Mouse (Mus musculus) neural tube, embryonic 15.5 days (tissue): ENCODE measurements around the gene AC134908.4. TPM values are rescaled to one million over a fixed set of nuclear protein-coding genes. Genes with fewer than 3 reads are reported as not detected.

Experiments
- ATAC-seq: fragments of 200-750 bp; cut with Nextera tagmentation; 2 replicates; pipeline ENCODE4 v1.8.0; 2017; ENCODE audit warnings: mild to moderate bottlenecking, moderate TSS enrichment, moderate library complexity; ENCODE audit not compliant: low FRiP score
- H3K27ac ChIP-seq: fragments of 300-500 bp; sonication (generic); replicated peaks from 2 replicates; pipeline ENCODE4 v1.5.1; 2015; ENCODE audit warnings: mild to moderate bottlenecking, inconsistent platforms
- H3K27me3 ChIP-seq: fragments of 300-500 bp; sonication (generic); replicated peaks from 2 replicates; pipeline ENCODE4 v1.6.1; 2015; ENCODE audit warnings: inconsistent platforms
- H3K36me3 ChIP-seq: fragments of 300-500 bp; sonication (generic); 2 replicates; pipeline ENCODE4 v1.6.1; 2015; ENCODE audit warnings: inconsistent platforms
- H3K4me1 ChIP-seq: fragments of 300-500 bp; sonication (generic); 2 replicates; pipeline ENCODE4 v1.6.1; 2015; ENCODE audit warnings: inconsistent platforms
- H3K4me2 ChIP-seq: fragments of 300-500 bp; sonication (generic); 2 replicates; pipeline ENCODE4 v1.6.1; 2015; ENCODE audit warnings: inconsistent platforms, mild to moderate bottlenecking, moderate library complexity
- H3K4me3 ChIP-seq: fragments of 300-500 bp; sonication (generic); replicated peaks from 2 replicates; pipeline ENCODE4 v1.5.1; 2015; ENCODE audit warnings: mild to moderate bottlenecking, inconsistent platforms
- H3K9ac ChIP-seq: fragments of 300-500 bp; sonication (generic); replicated peaks from 2 replicates; pipeline ENCODE4 v1.6.1; 2015; ENCODE audit warnings: mild to moderate bottlenecking, inconsistent platforms
- H3K9me3 ChIP-seq: fragments of 300-500 bp; sonication (generic); replicated peaks from 2 replicates; pipeline ENCODE4 v1.6.1; 2016; ENCODE audit warnings: inconsistent platforms
- WGBS: fragments of 180-500 bp; shearing (Covaris S2); methylation state at CpG from one replicate; pipeline ENCODE4 v1.1.7; 2015; ENCODE audit warnings: mixed read lengths; 5-methylcytosine and 5-hydroxymethylcytosine counted together
- polyA plus RNA-seq: library from polyadenylated mRNA; unstranded; fragments of >200 nt; fragmentation: Nextera tagmentation; extraction: Ambion mirVana; gene quantifications from 2 replicates; pipeline ENCODE4 v1.2.1, GENCODE M21; 2015

Gene AC134908.4
- polyA plus RNA-seq, 1 experiment from 2014 or later, result 3.1 TPM

DNA sequence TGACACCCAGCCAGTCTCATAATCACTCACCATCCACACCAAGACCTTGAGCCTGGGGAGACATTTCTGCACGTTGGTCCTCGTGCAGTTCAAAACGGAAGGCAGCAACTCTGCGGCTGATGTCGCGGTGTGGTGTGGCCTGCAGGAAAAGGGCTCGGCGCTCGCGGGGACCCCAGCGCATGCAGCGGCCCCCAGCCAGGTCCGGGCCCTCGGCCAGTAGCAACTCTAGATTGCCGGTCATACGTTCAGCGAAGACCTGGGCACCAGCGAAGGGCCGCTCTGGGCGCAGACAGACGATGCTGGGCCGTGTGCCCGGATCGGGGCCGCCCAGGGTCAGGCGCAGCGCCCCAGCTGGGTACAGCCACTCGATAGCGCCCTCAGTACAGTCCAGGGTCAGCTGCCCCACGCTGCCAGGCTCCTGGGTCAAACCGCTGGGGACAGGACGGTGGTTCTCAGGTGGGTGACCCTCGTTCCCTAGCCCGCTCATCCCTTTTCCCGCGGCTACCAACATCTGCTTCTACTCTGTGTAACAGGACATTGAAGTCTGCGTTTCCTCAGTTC is 832 bp upstream of the AC134908.4 start:
- no peak for ATAC-seq
- Histone ChIP-seq H3K4me1 (peaks cover 59% of the 10 kb centered on the region), H3K9me3 (no peaks in the 10 kb centered on the region)

DNA sequence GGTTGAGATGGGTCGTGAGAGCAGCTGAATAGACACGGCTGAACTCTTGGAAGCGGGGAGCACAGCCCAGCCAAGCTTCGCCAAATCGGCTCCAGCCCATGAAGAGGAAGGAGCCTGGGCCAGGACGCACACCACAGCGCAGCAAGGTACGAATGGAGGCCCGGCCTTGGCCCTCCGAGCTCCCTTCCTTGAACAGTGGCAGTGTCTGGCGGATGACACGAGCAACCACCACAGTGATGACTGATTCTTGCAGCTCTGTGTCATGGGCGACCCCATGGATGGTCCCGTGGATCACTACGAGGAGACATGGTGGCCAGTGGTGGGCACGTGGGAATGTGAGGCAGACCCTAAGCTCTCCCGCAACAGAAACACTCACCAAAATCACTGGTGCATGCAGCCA is 461 bp downstream of the AC134908.4 start:
- no peak for ATAC-seq
- H3K27ac ChIP-seq, result peak overlapping the region; percentile 93
- WGBS, result 55% methylated on average over 17 of the region's 17 CpGs

More for the DNA sequence above, 832 bp upstream of the AC134908.4 start:
- peak overlapping the region; percentile 57 for H3K4me3 ChIP-seq
- peak overlapping the region; percentile 96 for H3K4me2 ChIP-seq
- H3K36me3 ChIP-seq, result no peaks in the 10 kb centered on the region
- 2% methylated on average over 37 of the region's 37 CpGs for WGBS
- H3K27ac ChIP-seq, result peak overlapping the region; percentile 69
- H3K9ac ChIP-seq, result peak overlapping the region; percentile 53
- no peaks in the 10 kb centered on the region for H3K27me3 ChIP-seq

DNA sequence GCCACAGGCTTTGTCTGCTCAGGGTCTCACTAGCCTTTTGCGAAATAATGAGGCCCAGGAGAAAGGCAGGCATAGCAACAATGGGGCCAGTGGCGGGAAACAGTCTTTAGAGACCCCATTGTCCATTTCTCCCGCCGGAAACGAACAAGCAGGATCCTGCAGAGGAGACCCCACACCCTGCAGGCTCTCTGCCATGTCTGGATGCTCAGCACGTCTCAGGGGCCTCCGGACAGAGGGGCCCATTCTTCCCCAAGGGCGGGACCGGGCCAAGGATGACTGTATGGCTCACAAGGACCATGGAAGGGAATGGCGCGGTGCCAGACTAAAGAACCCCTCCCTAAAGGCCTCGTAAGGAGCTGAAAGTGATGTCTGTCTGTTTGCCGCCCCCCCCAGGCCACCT is 1.3 kb downstream of the AC134908.4 start:
- no peak for ATAC-seq

More for the DNA sequence above, 461 bp downstream of the AC134908.4 start:
- peaks cover 67% of the 10 kb centered on the region for H3K4me1 ChIP-seq
- H3K4me2 ChIP-seq, result peak overlapping the region; percentile 96
- H3K36me3 ChIP-seq, result no peaks in the 10 kb centered on the region
- peak overlapping the region; percentile 53; the same call in 1 of the 2 replicates for H3K9ac ChIP-seq
- H3K27me3 ChIP-seq, result no peaks in the 10 kb centered on the region
- no peaks in the 10 kb centered on the region for H3K9me3 ChIP-seq
- H3K4me3 ChIP-seq, result peak overlapping the region; percentile 57

DNA sequence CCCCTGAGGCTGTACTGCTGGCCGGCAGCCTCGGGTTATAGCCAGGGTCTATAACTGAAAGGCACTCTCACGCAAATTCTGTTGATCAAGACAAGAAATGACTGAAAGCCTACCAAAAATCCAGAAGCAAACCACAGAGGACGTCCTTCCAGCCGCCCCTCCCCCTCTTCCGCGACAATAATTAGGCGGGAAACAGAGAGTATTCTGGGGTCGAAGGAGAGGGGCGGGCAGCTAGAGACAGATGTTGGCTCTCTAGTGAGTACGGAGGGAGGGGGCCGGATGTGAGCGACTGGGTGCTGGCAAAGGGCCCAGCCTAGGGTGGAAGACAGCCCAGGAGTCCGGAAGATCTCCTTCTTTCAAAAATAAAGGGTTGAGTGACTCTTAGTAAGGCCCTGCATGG is 2.8 kb downstream of the AC134908.4 start, which contains the start of gene Fam173a:
Gene Fam173a (minus strand): TSS at position 287 of the 400 bp plus-strand sequence.
- no peaks in the 10 kb centered on the region for H3K9me3 ChIP-seq
- ATAC-seq, result peak; percentile 58
- H3K36me3 ChIP-seq, result peaks cover 16% of the 10 kb centered on the region
- under 1% methylated on average over 14 of the region's 14 CpGs for WGBS
- H3K27me3 ChIP-seq, result no peaks in the 10 kb centered on the region
- H3K4me1 ChIP-seq, result peaks cover 69% of the 10 kb centered on the region
- peak within 1 kb of the TSS; percentile 93 for H3K27ac ChIP-seq
- H3K9ac ChIP-seq, result peak within 1 kb of the TSS; percentile 77
- peak within 1 kb of the TSS; percentile 96 for H3K4me2 ChIP-seq
- peak within 1 kb of the TSS; percentile 71 for H3K4me3 ChIP-seq

More for the DNA sequence above, 1.3 kb downstream of the AC134908.4 start:
- no peak overlapping the region for H3K9ac ChIP-seq
- peaks cover 67% of the 10 kb centered on the region for H3K4me1 ChIP-seq
- H3K9me3 ChIP-seq, result no peaks in the 10 kb centered on the region
- H3K4me2 ChIP-seq, result peak overlapping the region; percentile 96
- no peaks in the 10 kb centered on the region for H3K27me3 ChIP-seq
- WGBS, result 17% methylated on average over 13 of the region's 13 CpGs
- peak overlapping the region; percentile 93 for H3K27ac ChIP-seq
- peak overlapping the region; percentile 57 for H3K4me3 ChIP-seq
- H3K36me3 ChIP-seq, result peaks cover 7% of the 10 kb centered on the region; the same call in 1 of the 2 replicates

DNA sequence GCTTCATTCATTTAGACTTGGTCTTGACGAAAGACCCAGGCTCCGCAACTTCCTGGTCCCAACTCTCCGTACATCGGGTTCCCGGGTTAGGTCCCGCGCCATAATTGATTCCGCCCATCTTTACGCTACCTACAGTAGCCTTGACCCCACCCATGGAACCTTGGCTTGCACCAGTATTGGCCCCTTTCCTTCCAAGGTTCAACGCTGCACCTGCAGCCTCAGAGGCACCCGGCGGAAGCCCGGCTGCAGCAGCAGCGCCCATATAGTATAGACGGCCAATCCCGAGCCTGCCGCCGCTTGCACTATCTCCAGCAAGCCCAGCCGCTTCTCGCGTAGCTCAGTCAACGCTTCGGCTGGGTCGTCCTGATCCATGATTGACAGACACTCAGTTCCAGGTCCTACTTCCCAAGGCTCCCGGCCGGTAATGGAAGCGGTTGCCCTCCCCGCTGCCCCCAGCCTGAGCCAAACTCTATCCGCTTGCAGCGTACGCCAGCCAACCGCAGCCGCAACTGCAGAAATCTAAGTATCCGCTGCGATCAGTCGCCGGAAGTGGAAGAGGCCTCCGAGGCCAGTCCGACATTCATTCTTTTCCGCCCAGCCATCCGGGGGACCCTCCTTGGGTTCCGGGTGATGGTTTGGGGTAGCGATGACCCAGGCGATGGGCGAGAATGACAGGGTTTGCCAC is 3.5 kb downstream of the AC134908.4 start:
- WGBS, result under 1% methylated on average over 45 of the region's 45 CpGs
- Histone ChIP-seq H3K4me2 (peak overlapping the region; percentile 96), H3K4me3 (peak overlapping the region; percentile 71), H3K9ac (peak overlapping the region; percentile 77), H3K27me3 (no peaks in the 10 kb centered on the region), H3K4me1 (peaks cover 63% of the 10 kb centered on the region), H3K27ac (peak overlapping the region; percentile 93), H3K36me3 (peaks cover 19% of the 10 kb centered on the region), H3K9me3 (no peaks in the 10 kb centered on the region)
- ATAC-seq, result peak; percentile 72

DNA sequence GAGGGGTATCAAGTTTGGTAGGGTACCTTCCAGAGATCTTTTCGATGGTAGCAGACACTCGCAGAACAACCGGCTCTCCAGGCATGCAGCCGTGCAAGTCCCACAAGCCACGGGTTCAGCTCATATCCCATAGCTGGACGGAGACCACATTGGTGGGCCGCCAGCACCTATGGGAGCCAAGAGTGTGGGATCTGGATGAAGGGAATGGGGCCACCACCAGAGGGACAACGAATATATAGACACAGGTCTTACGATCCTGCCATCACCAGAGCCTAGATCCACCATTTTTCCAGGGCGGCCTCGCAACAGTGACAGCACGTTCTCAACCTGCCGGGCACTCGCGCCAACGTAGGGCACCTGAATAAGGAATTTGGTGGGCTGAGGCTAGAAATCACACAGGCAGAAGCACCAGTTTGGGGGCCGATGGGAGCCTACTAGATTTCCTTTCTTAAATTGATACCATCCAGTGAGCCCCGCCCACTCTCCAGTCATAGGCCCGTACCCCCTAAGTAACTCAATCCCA is 4.1 kb downstream of the AC134908.4 start:
- Histone ChIP-seq H3K9me3 (no peaks in the 10 kb centered on the region), H3K36me3 (peaks cover 19% of the 10 kb centered on the region), H3K27me3 (no peaks in the 10 kb centered on the region), H3K4me2 (peak overlapping the region; percentile 96), H3K4me3 (peak overlapping the region; percentile 71), H3K4me1 (peaks cover 57% of the 10 kb centered on the region), H3K9ac (peak overlapping the region; percentile 77), H3K27ac (peak overlapping the region; percentile 93)
- peak; percentile 4 for ATAC-seq
- WGBS, result 30% methylated on average over 19 of the region's 19 CpGs

DNA sequence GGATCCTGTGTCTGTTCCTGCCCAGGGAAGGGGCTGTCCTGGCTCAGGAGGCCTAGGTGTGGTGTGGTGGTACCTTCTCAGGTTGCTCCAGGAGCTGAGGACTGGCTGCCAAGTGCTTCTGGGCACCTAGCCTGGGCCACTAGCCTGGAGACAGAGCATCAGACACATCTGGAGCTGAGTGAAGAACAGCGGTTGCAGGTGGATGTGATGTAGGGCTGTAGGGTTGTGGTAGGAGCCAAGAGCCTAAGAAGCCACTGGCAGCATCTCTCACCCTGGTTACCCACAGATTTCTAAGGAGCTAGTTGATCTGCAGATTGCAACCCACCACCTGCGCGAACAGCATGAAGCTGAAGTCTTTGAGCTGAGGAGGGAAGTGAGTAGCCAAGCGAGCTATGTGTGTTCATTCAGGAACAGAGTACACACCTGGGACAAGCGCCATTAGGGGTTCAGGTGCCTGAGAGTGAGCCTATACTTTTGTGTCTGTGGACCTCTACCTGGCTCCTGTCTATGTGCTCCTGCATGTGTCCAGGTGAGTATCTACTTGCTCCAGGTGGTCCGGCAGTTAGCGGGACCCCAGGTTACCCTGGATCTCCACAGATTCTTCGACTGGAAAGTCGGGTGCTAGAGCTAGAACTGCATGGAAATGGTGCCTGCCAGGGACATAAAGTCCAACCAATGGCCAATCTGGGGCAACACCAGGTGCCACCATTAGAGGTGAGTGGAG is 8.5 kb downstream of the AC134908.4 start:
- H3K27me3 ChIP-seq, result no peaks in the 10 kb centered on the region
- peaks cover 50% of the 10 kb centered on the region for H3K4me1 ChIP-seq
- no peak overlapping the region for H3K9ac ChIP-seq
- no peak overlapping the region for H3K4me3 ChIP-seq
- H3K9me3 ChIP-seq, result no peaks in the 10 kb centered on the region
- WGBS, result 93% methylated on average over 9 of the region's 9 CpGs
- H3K4me2 ChIP-seq, result no peak overlapping the region
- ATAC-seq, result no peak
- H3K36me3 ChIP-seq, result peaks cover 42% of the 10 kb centered on the region
- H3K27ac ChIP-seq, result no peak overlapping the region

DNA sequence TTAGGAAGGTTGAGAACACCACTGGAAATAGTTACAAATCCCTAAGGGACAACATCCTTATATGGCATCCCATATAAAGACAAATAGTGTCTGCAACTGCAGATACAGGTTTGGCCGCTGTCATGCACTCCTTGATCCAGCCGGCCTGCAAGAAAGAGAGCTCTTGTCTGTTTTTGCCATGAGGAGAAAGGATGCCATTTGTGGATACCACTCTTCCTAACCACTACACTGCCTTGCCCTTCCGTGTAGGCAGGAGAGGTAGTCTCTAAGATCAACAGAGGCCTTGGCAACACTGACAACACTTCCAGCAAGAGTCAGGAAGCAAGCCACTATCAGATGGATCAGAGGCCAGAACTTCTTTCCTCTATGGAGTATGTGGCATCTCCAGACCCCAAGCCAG is 9.2 kb downstream of the AC134908.4 start, which contains the start of gene Ccdc78:
Gene Ccdc78 (plus strand): TSS at position 301 of the 400 bp plus-strand sequence.
- peaks cover 48% of the 10 kb centered on the region for H3K36me3 ChIP-seq
- no peaks in the 10 kb centered on the region for H3K27me3 ChIP-seq
- H3K27ac ChIP-seq, result peak within 1 kb of the TSS; percentile 94
- H3K9ac ChIP-seq, result peak within 1 kb of the TSS; percentile 82
- peak within 1 kb of the TSS; percentile 94 for H3K4me2 ChIP-seq
- WGBS, result 81% methylated on average over 3 of the region's 3 CpGs
- no peaks in the 10 kb centered on the region for H3K9me3 ChIP-seq
- ATAC-seq, result no peak
- H3K4me3 ChIP-seq, result peak within 1 kb of the TSS; percentile 85
- peaks cover 46% of the 10 kb centered on the region for H3K4me1 ChIP-seq

DNA sequence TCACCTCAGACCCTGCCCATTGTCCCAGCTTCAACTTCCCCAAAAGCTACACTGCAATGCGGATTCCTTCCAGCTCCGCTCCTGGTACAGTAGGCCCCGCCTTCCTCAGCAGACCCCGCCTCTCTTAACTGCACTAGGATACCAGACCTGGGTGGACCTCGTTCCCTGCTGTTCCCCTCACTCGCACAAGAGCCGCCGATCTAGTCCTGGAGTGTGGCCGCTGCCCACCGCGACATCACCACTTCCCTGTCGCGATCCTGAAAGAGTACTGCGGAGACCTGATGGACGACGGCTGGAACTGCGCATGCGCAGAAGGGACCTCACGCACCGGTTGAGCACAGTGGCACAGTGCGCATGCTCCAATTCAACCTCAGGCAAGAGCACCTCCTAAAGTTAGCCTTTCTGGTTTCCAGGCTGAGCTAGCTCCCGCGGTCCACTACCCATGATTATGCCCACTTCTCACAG is 10.1 kb downstream of the AC134908.4 start, which contains the start of gene Haghl:
Gene Haghl (minus strand): TSS at position 393 of the 465 bp plus-strand sequence.
- 0% methylated on average over 23 of the region's 23 CpGs for WGBS
- H3K27me3 ChIP-seq, result no peaks in the 10 kb centered on the region
- H3K4me2 ChIP-seq, result peak within 1 kb of the TSS; percentile 94
- peak within 1 kb of the TSS; percentile 82 for H3K9ac ChIP-seq
- H3K27ac ChIP-seq, result peak within 1 kb of the TSS; percentile 94
- H3K4me1 ChIP-seq, result peaks cover 36% of the 10 kb centered on the region
- peaks cover 56% of the 10 kb centered on the region for H3K36me3 ChIP-seq
- no peaks in the 10 kb centered on the region for H3K9me3 ChIP-seq
- peak; percentile 73 for ATAC-seq
- H3K4me3 ChIP-seq, result peak within 1 kb of the TSS; percentile 85

DNA sequence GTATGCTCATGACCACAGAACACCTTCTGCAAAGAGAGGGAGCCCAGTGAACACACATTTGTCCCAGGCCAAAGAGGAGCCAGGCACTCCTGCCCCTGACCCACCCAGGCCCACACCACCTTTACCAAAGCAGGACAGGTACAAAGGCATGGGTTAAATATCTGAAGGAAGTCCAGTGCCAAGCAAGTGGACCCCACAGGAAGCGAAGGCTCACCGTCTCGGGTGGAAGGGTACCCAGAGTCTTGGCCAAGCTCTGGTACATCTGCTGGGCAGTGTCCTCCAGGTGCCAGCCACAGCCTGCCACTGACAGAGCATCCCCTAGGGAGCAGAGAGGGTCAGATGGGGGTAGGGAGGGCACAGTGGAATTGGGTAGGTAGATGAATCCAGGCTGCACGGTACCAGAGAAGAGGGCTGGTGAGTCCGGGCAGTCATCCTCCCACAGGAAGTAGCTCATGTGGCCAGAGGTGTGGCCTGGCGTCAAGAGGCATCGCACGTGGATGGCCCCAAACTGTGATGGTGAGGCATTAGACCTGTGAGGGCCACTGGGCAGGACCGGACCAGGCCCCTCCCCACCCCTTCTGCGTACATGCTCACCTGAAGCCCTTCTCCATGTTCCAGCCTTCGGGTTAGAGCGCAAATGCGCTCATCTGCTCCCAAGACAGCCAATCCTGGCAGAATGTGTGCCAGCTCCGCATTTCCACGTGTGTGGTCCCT is 11.4 kb downstream of the AC134908.4 start:
- Histone ChIP-seq H3K4me1 (peaks cover 35% of the 10 kb centered on the region), H3K27me3 (no peaks in the 10 kb centered on the region), H3K9ac (peak overlapping the region; percentile 82), H3K9me3 (no peaks in the 10 kb centered on the region), H3K27ac (peak overlapping the region; percentile 3; the same call in 1 of the 2 replicates), H3K4me2 (peak overlapping the region; percentile 94), H3K4me3 (peak overlapping the region; percentile 85), H3K36me3 (peaks cover 54% of the 10 kb centered on the region)
- ATAC-seq, result no peak
- WGBS, result 84% methylated on average over 15 of the region's 15 CpGs
